Mouse (Mus musculus): Measurements from ENCODE around the gene Megf11. TPM values are rescaled to one million over a fixed set of nuclear protein-coding genes. Genes with fewer than 3 reads are reported as not detected.

Megf11 gene
- polyA plus RNA-seq, 1 experiment, result 0.67 TPM

DNA sequence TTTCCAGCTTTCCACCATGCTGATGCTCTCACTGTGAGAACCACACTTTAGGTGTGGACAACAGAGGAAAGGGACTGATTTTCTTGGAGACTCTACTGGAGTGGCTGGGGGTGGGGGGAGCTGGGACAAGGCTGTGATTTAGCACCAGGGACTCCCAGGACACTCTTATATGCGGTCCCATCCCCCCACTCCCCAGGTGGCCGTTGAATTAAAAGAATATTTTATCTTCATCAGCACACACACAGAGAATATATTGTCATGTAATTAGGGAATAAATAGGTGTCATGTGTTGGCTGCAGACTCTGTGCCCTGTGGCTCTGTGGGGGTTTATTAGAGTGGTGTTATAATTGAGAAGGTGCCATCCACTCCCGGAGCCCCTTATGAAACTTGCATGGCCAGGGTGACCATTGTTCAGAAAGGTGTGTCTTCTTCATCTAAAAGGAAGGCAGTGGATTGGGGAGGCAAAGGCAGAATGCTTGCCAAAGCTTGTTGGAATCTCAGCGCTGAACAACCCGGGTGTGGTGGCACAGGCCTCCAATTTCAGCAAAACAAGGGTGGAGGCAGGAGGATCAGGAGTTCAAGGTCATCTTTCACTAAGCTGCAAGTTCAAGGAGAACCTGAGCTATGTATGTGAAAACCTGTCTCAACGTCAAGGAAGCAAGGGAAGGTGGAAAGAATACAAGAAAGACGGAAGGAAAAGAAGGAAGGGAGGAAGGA is 4.3 kb downstream of the Megf11 start:
- WGBS, result 64% methylated on average over 7 of the region's 7 CpGs
- no peak for DNase-seq

DNA sequence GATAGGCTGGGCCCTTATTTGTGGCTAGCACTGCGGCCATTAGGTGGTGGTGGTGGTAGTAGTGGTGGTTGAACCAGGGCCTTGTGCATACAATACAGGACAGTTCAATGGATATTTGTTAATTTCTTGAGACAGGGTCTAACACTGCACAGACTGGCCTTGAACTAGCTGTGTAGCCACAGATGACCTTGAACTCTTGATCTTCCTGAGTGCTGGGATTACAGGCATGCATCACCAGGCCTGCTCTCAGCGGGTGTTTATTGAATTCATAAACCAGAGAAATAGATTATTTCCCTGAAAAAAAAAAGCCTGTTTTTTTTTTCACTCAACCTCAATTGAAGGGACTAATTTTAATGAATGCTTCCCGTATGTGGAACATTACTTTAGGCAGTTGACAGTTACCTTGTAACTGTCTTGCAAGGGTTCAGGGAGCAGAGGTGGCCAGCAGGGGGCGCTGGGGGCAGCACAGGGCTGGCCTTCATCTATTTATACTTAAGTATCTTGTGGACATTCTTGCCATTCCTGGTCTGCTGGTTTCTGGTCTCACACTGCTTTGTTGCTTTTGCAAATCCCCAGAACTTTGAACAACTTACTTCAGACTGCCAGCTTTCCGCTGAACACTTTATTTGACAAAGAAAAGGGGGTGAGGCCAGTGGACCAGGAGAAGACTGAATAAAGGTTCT is 8.6 kb downstream of the Megf11 start:
- H3K4me1 ChIP-seq (ENCODE audit: control insufficient read depth, insufficient read depth, low read length), result no peaks in the 10 kb centered on the region
- DNase-seq, result peak; percentile 70
- no peak for TF ChIP-seq POLR2A (IDR thresholded peaks at IDR 0.05; ENCODE audit: borderline replicate concordance, extremely low read depth, low read depth, low read length)
- TF ChIP-seq CTCF (IDR thresholded peaks at IDR 0.05; ENCODE audit: insufficient read depth, low read length), result peak; percentile 62
- WGBS, result 47% methylated on average over 5 of the region's 5 CpGs
- H3K4me3 ChIP-seq (replicated peaks; ENCODE audit: extremely low read depth, low read depth, low read length), result no peak overlapping the region

More for the DNA sequence above, 4.3 kb downstream of the Megf11 start:
- peaks cover 6% of the 10 kb centered on the region; the same call in 1 of the 2 replicates for H3K4me1 ChIP-seq (ENCODE audit: control insufficient read depth, insufficient read depth, low read length)
- no peak overlapping the region for H3K4me3 ChIP-seq (replicated peaks; ENCODE audit: extremely low read depth, low read depth, low read length)
- no peak for TF ChIP-seq CTCF (IDR thresholded peaks at IDR 0.05; ENCODE audit: insufficient read depth, low read length)
- no peak for TF ChIP-seq POLR2A (IDR thresholded peaks at IDR 0.05; ENCODE audit: borderline replicate concordance, extremely low read depth, low read depth, low read length)

DNA sequence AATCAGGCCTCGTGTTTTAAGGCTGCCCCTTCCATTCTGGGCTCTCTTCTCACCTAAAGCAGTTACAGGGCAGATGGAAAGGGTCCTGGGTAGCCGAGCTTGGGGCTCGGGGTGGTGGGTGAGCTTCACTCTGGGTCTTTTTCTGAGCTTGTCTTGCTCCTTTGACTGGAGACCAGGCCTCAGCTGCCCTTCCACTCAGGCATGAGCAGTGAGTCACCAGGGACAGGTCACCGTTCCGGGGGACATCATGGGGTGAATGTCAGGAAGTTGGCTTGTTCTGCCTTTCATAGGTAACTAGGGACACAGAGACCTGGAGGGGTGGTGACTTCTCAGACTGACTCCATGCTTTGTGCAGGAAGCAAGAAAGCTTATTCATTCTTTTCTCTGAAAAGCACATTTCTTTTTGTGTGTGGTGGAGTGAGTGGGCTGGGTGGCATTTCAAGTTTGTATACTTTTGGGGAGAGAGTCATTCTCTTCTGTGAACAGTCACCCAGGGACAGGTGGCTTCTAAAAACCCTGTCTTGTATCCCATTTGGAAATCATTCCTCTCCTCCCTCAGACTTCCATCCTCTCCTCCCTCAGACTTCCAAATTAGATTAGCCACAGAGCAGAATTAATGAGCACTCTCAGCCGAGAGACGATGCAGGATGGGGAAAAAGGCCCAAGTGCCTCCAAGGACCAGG is 10.0 kb downstream of the Megf11 start:
- DNase-seq, result no peak
- Histone ChIP-seq H3K4me1 (ENCODE audit: control insufficient read depth, insufficient read depth, low read length) (no peaks in the 10 kb centered on the region), H3K4me3 (replicated peaks; ENCODE audit: extremely low read depth, low read depth, low read length) (no peak overlapping the region)
- TF ChIP-seq POLR2A (IDR thresholded peaks at IDR 0.05; ENCODE audit: borderline replicate concordance, extremely low read depth, low read depth, low read length) (no peak), CTCF (IDR thresholded peaks at IDR 0.05; ENCODE audit: insufficient read depth, low read length) (no peak)
- 81% methylated on average over 7 of the region's 7 CpGs for WGBS

DNA sequence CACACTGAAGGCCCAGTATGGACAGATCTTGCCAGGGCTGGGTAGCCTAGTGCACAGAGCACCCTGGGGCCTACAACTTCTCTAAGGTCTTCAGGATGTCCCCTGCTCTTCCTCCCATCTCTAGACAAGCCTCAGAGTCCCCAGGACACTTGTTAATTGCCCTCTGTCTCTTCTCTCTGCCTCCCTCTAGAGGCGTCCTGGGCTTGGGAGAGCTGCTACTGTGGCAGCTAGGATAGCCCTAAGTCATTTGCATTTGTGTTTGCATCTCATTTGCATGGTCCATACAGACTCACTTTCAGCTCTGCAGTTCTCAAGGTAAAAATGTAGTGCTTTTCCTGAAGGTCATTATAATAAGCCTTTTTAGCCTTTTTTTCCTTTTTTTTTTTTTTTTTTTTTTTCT is 11.7 kb downstream of the Megf11 start:
- TF ChIP-seq POLR2A (IDR thresholded peaks at IDR 0.05; ENCODE audit: borderline replicate concordance, extremely low read depth, low read depth, low read length) (no peak), CTCF (IDR thresholded peaks at IDR 0.05; ENCODE audit: insufficient read depth, low read length) (peak; percentile 25; the same call in 1 of the 2 replicates)
- Histone ChIP-seq H3K4me3 (replicated peaks; ENCODE audit: extremely low read depth, low read depth, low read length) (no peak overlapping the region), H3K4me1 (ENCODE audit: control insufficient read depth, insufficient read depth, low read length) (no peaks in the 10 kb centered on the region)
- no peak for DNase-seq
- 27% methylated on average over 1 of the region's 1 CpGs for WGBS

GRCm38 (mm10) chr9:64399121-64399520 is 13.7 kb downstream of the Megf11 start:
- no peak for DNase-seq
- WGBS, result 71% methylated on average over 8 of the region's 8 CpGs
- H3K4me3 ChIP-seq (replicated peaks; ENCODE audit: extremely low read depth, low read depth, low read length), result no peak overlapping the region
- H3K4me1 ChIP-seq (ENCODE audit: control insufficient read depth, insufficient read depth, low read length), result no peaks in the 10 kb centered on the region
- TF ChIP-seq CTCF (IDR thresholded peaks at IDR 0.05; ENCODE audit: insufficient read depth, low read length), result no peak
- TF ChIP-seq POLR2A (IDR thresholded peaks at IDR 0.05; ENCODE audit: borderline replicate concordance, extremely low read depth, low read depth, low read length), result no peak

DNA sequence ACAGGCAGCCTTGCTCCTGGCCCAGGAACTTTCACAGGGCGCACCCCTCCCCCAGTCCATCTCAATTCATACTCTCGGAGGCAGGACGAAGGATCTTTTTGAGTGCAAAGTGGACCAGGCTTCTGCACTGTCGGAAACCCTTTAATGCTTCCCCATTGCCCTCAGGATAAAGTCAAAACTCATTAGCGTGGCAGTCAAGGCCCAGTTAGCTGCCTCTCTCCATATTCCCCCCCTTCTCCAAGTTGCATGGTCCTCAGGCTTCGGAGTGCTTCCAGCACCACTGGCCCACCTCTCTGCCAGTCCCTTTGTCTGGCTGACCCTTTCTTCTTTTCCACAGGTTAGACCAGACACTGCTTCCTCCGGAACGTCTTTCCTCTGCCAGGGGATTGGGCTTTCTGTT is 16.7 kb downstream of the Megf11 start:
- no peaks in the 10 kb centered on the region for H3K4me1 ChIP-seq (ENCODE audit: control insufficient read depth, insufficient read depth, low read length)
- no peak overlapping the region for H3K4me3 ChIP-seq (replicated peaks; ENCODE audit: extremely low read depth, low read depth, low read length)
- WGBS, result 82% methylated on average over 8 of the region's 8 CpGs
- TF ChIP-seq CTCF (IDR thresholded peaks at IDR 0.05; ENCODE audit: insufficient read depth, low read length) (no peak), POLR2A (IDR thresholded peaks at IDR 0.05; ENCODE audit: borderline replicate concordance, extremely low read depth, low read depth, low read length) (no peak)
- no peak for DNase-seq

GRCm38 (mm10) chr9:64406841-64407240 is 21.4 kb downstream of the Megf11 start:
- WGBS, result 81% methylated on average over 2 of the region's 2 CpGs
- Histone ChIP-seq H3K4me3 (replicated peaks; ENCODE audit: extremely low read depth, low read depth, low read length) (no peak overlapping the region), H3K4me1 (ENCODE audit: control insufficient read depth, insufficient read depth, low read length) (no peaks in the 10 kb centered on the region)
- TF ChIP-seq CTCF (IDR thresholded peaks at IDR 0.05; ENCODE audit: insufficient read depth, low read length) (no peak), POLR2A (IDR thresholded peaks at IDR 0.05; ENCODE audit: borderline replicate concordance, extremely low read depth, low read depth, low read length) (no peak)
- no peak for DNase-seq

GRCm38 (mm10) chr9:64407390-64407970 is 22.1 kb downstream of the Megf11 start:
- no peak for DNase-seq
- Histone ChIP-seq H3K4me3 (replicated peaks; ENCODE audit: extremely low read depth, low read depth, low read length) (no peak overlapping the region), H3K4me1 (ENCODE audit: control insufficient read depth, insufficient read depth, low read length) (no peaks in the 10 kb centered on the region)
- 76% methylated on average over 7 of the region's 7 CpGs for WGBS
- TF ChIP-seq CTCF (IDR thresholded peaks at IDR 0.05; ENCODE audit: insufficient read depth, low read length) (no peak), POLR2A (IDR thresholded peaks at IDR 0.05; ENCODE audit: borderline replicate concordance, extremely low read depth, low read depth, low read length) (no peak)

GRCm38 (mm10) chr9:64408821-64409220 is 23.4 kb downstream of the Megf11 start:
- 87% methylated on average over 8 of the region's 8 CpGs for WGBS
- Histone ChIP-seq H3K4me3 (replicated peaks; ENCODE audit: extremely low read depth, low read depth, low read length) (no peak overlapping the region), H3K4me1 (ENCODE audit: control insufficient read depth, insufficient read depth, low read length) (no peaks in the 10 kb centered on the region)
- no peak for DNase-seq
- TF ChIP-seq CTCF (IDR thresholded peaks at IDR 0.05; ENCODE audit: insufficient read depth, low read length), result no peak
- TF ChIP-seq POLR2A (IDR thresholded peaks at IDR 0.05; ENCODE audit: borderline replicate concordance, extremely low read depth, low read depth, low read length), result no peak
